In genomic region chr15:78992235-78992634, GRCm38 (mm10) we compare ENCODE assay signal across 22 mouse cellular contexts. TPM values are rescaled to one million over a fixed set of nuclear protein-coding genes. Genes with fewer than 3 reads are reported as not detected.
DNase-seq lines count a peak whose midpoint lies in the region; ATAC-seq and TF ChIP-seq lines count a peak whose summit lies in the region.
"Had no signal": no experiment of that assay in that cellular context is flagged by ENCODE, and none has a peak within 500 bp of the region (broad histone marks: within the 10 kb centered on the region; RNA-seq: fewer than 3 reads in every experiment).

No protein-coding gene starts in this region.

- no peak for TF ChIP-seq POLR2A in cerebellum, adult 2 months (IDR thresholded peaks at IDR 0.05; ENCODE audit: borderline replicate concordance, insufficient read depth, low read length)
- no peak for TF ChIP-seq POLR2A in testis, adult 2 months (IDR thresholded peaks at IDR 0.05; ENCODE audit: control insufficient read depth, low read depth, low read length)

- 93% methylated on average over 7 of the region's 7 CpGs for WGBS in cerebellum, adult 2 months
- WGBS in kidney, postnatal 0 days, result 92% methylated on average over 7 of the region's 7 CpGs
- 91% methylated on average over 7 of the region's 7 CpGs for WGBS in stomach, postnatal 0 days

- no peak overlapping the region for H3K4me3 ChIP-seq in cerebellum, adult 2 months (replicated peaks; ENCODE audit: insufficient read depth, low read depth, low read length)
- no peak overlapping the region for H3K4me3 ChIP-seq in kidney, postnatal 0 days (replicated peaks; ENCODE audit: low read depth, low read length)
- no peak overlapping the region for H3K4me3 ChIP-seq in testis, adult 2 months (ENCODE audit: control insufficient read depth, low read depth, low read length)
- no peak overlapping the region for H3K4me3 ChIP-seq in stomach, postnatal 0 days (ENCODE audit: low read depth, low read length)
- H3K4me3 ChIP-seq: embryonic facial prominence, embryonic 12.5 days; intestine, embryonic 15.5 days; megakaryocyte, embryonic 14.5 days; stomach, embryonic 15.5 days had no signal

- H3K27me3 ChIP-seq in cerebellum, adult 2 months (ENCODE audit: control insufficient read depth, insufficient read depth, low read length), result no peaks in the 10 kb centered on the region
- no peaks in the 10 kb centered on the region for H3K27me3 ChIP-seq in kidney, postnatal 0 days (ENCODE audit: insufficient read depth, low read length)
- H3K27me3 ChIP-seq in testis, adult 2 months (ENCODE audit: control insufficient read depth, insufficient read depth, low read length), result no peaks in the 10 kb centered on the region
- H3K27me3 ChIP-seq in stomach, postnatal 0 days (ENCODE audit: control insufficient read depth, insufficient read depth, low read length), result no peaks in the 10 kb centered on the region
- H3K27me3 ChIP-seq: embryonic facial prominence, embryonic 12.5 days; intestine, embryonic 15.5 days; megakaryocyte, embryonic 14.5 days; stomach, embryonic 15.5 days had no signal

- H3K27ac ChIP-seq in cerebellum, adult 2 months (ENCODE audit: insufficient read depth, low read length), result no peak overlapping the region
- no peak overlapping the region for H3K27ac ChIP-seq in kidney, postnatal 0 days
- H3K27ac ChIP-seq in testis, adult 2 months (ENCODE audit: control insufficient read depth, insufficient read depth, low read depth, low read length), result no peak overlapping the region
- H3K27ac ChIP-seq in stomach, postnatal 0 days (replicated peaks), result no peak overlapping the region
- H3K27ac ChIP-seq: embryonic facial prominence, embryonic 12.5 days; intestine, embryonic 15.5 days; stomach, embryonic 15.5 days had no signal

- ATAC-seq in cerebellum, adult (ENCODE audit: insufficient number of reproducible peaks, low FRiP score, low TSS enrichment), result no peak
- no peak for ATAC-seq in kidney, postnatal 0 days (replicated peaks; ENCODE audit: low FRiP score, low read depth)
- no peak for ATAC-seq in stomach, postnatal 0 days (ENCODE audit: low FRiP score, low TSS enrichment)
- ATAC-seq: forebrain, embryonic 16.5 days; intestine, embryonic 15.5 days; midbrain, embryonic 16.5 days had no signal

- DNase-seq in cerebellum, adult 2 months, result peak in 1 of 2 experiments; percentile 22
- DNase-seq in kidney, postnatal 0 days (ENCODE audit: low spot score), result no peak
- no peak for DNase-seq in kidney, adult 9 months
- no peak for DNase-seq in testis, postnatal 14 days (ENCODE audit: low spot score)
- no peak for DNase-seq in stomach, postnatal 0 days (ENCODE audit: low spot score)
- no peak for DNase-seq in embryo, embryonic 11 days
- DNase-seq: gastrocnemius, postnatal 10 days; lung, postnatal 10 days; right cerebral cortex, adult 18-20 months; spleen, adult 18-20 months; thymus, postnatal 14 days had no signal

- no peak overlapping the region for H3K9ac ChIP-seq in kidney, postnatal 0 days (ENCODE audit: low read depth, low read length)
- H3K9ac ChIP-seq in stomach, postnatal 0 days (ENCODE audit: low read length), result no peak overlapping the region
- H3K9ac ChIP-seq: embryonic facial prominence, embryonic 12.5 days; intestine, embryonic 15.5 days; stomach, embryonic 15.5 days had no signal

- TF ChIP-seq EP300 in stomach, postnatal 0 days (optimal IDR thresholded peaks at IDR 0.05), result no peak

- H3K36me3 ChIP-seq in kidney, postnatal 0 days (ENCODE audit: insufficient read depth, low read length), result peaks cover 70% of the 10 kb centered on the region
- H3K36me3 ChIP-seq in testis, adult 2 months (ENCODE audit: control insufficient read depth, insufficient read depth, low read length), result peaks cover 2% of the 10 kb centered on the region; the same call in 1 of the 2 replicates
- H3K36me3 ChIP-seq in stomach, postnatal 0 days (ENCODE audit: control insufficient read depth, insufficient read depth, low read length), result peaks cover 37% of the 10 kb centered on the region

- TF ChIP-seq CTCF in cerebellum, adult 2 months (IDR thresholded peaks at IDR 0.05; ENCODE audit: borderline replicate concordance, insufficient read depth, low read depth, low read length), result peak; percentile 32
- peak; percentile 37; the same call in 1 of the 2 replicates for TF ChIP-seq CTCF in kidney, postnatal 0 days (IDR thresholded peaks at IDR 0.05; ENCODE audit: low read depth)
- peak; percentile 50; the same call in 1 of the 2 replicates for TF ChIP-seq CTCF in testis, adult 2 months (IDR thresholded peaks at IDR 0.05; ENCODE audit: control insufficient read depth, insufficient read depth, insufficient replicate concordance, low read depth, low read length)
- TF ChIP-seq CTCF in stomach, postnatal 0 days (IDR thresholded peaks at IDR 0.05; ENCODE audit: low read depth), result peak; percentile 57

- H3K4me1 ChIP-seq in cerebellum, adult 2 months (ENCODE audit: control insufficient read depth, insufficient read depth, low read length), result peaks cover 23% of the 10 kb centered on the region
- H3K4me1 ChIP-seq in kidney, postnatal 0 days (replicated peaks; ENCODE audit: insufficient read depth, low read length), result peaks cover 2% of the 10 kb centered on the region; the same call in 1 of the 2 replicates
- H3K4me1 ChIP-seq in testis, adult 2 months (ENCODE audit: control insufficient read depth, insufficient read depth, low read length), result no peaks in the 10 kb centered on the region; the same call in 1 of the 2 replicates
- no peaks in the 10 kb centered on the region for H3K4me1 ChIP-seq in stomach, postnatal 0 days (replicated peaks; ENCODE audit: control insufficient read depth, insufficient read depth)

- no peak overlapping the region for H3K4me2 ChIP-seq in kidney, postnatal 0 days (ENCODE audit: low read length)
- H3K4me2 ChIP-seq in stomach, postnatal 0 days (replicated peaks; ENCODE audit: low read depth), result no peak overlapping the region
- H3K4me2 ChIP-seq: embryonic facial prominence, embryonic 12.5 days; intestine, embryonic 15.5 days; stomach, embryonic 15.5 days had no signal

- H3K9me3 ChIP-seq in kidney, postnatal 0 days (replicated peaks; ENCODE audit: low read length), result no peaks in the 10 kb centered on the region
- no peaks in the 10 kb centered on the region for H3K9me3 ChIP-seq in stomach, postnatal 0 days (ENCODE audit: control insufficient read depth, low read length)
- H3K9me3 ChIP-seq: embryonic facial prominence, embryonic 12.5 days; intestine, embryonic 15.5 days; megakaryocyte, embryonic 14.5 days; stomach, embryonic 15.5 days had no signal

RNA-seq across cellular contexts. Expression of gene H1f0, which starts 36.0 kb away (rescaled TPM):
- 197 and 242 TPM in 2 replicates for polyA plus RNA-seq in cerebellum, adult 2 months (2012; rRNA removed)
- polyA plus RNA-seq in kidney, postnatal 0 days (2015; fragmentation: Nextera tagmentation; extraction: Ambion mirVana), result 522 and 524 TPM in 2 replicates
- 9.7 and 11.5 TPM in 2 replicates for polyA plus RNA-seq in testis, adult 2 months (2012; rRNA removed)
- polyA plus RNA-seq in stomach, postnatal 0 days (2015; fragmentation: Nextera tagmentation; extraction: Ambion mirVana), result 285 and 309 TPM in 2 replicates

RNA-seq across cellular contexts. Expression of gene Triobp, which starts 44.7 kb away (rescaled TPM):
- 35.3 and 39.4 TPM in 2 replicates for polyA plus RNA-seq in cerebellum, adult 2 months (2012; rRNA removed)
- polyA plus RNA-seq in kidney, postnatal 0 days (2015; fragmentation: Nextera tagmentation; extraction: Ambion mirVana), result 30.5 and 33.0 TPM in 2 replicates
- 19.4 and 22.6 TPM in 2 replicates for polyA plus RNA-seq in testis, adult 2 months (2012; rRNA removed)
- polyA plus RNA-seq in stomach, postnatal 0 days (2015; fragmentation: Nextera tagmentation; extraction: Ambion mirVana), result 22.4 and 30.6 TPM in 2 replicates

RNA-seq across cellular contexts. Expression of gene Galr3, which starts 49.5 kb away (rescaled TPM):
- 0.11 and 0.26 TPM in 2 replicates for polyA plus RNA-seq in cerebellum, adult 2 months (2012; rRNA removed)
- 0.13 and 0.24 TPM in 2 replicates for polyA plus RNA-seq in kidney, postnatal 0 days (2015; fragmentation: Nextera tagmentation; extraction: Ambion mirVana)
- polyA plus RNA-seq in testis, adult 2 months (2012; rRNA removed), result not detected in 2 replicates
- polyA plus RNA-seq in stomach, postnatal 0 days (2015; fragmentation: Nextera tagmentation; extraction: Ambion mirVana), result 0.31 and 0.34 TPM in 2 replicates
- polyA plus RNA-seq: embryonic facial prominence, embryonic 12.5 days; forebrain, embryonic 16.5 days; heart, postnatal 0 days; hindbrain, embryonic 11.5 days; midbrain, embryonic 16.5 days; neural tube, embryonic 11.5 days had no signal

RNA-seq across cellular contexts. Expression of gene Nol12, which starts 57.5 kb away (rescaled TPM):
- polyA plus RNA-seq in cerebellum, adult 2 months (2012; rRNA removed), result 30.7 and 34.4 TPM in 2 replicates
- polyA plus RNA-seq in kidney, postnatal 0 days (2015; fragmentation: Nextera tagmentation; extraction: Ambion mirVana), result 43.8 and 46.8 TPM in 2 replicates
- 40.7 and 44.6 TPM in 2 replicates for polyA plus RNA-seq in testis, adult 2 months (2012; rRNA removed)
- 32.3 and 36.4 TPM in 2 replicates for polyA plus RNA-seq in stomach, postnatal 0 days (2015; fragmentation: Nextera tagmentation; extraction: Ambion mirVana)

Comparison
In these comparisons a context has a peak if more than half of its experiments do, and no peak if none do; other contexts are left out.
1. RNA of gene H1f0, which starts 36.0 kb away (polyA plus RNA-seq): 522 to 524 TPM in kidney, postnatal 0 days, 285 to 309 TPM in stomach, postnatal 0 days and 197 to 242 TPM in cerebellum, adult 2 months; 9.7 to 11.5 TPM in testis, adult 2 months; every median in the first group is over 10 times any median in the second.
2. Peak in every context shown above with its lines, with median percentiles within 50 percentile points of each other: CTCF ChIP-seq.